Mouse (Mus musculus) kidney, adult 8-10 months (tissue): ENCODE results near the gene AW549877.
A peak's percentile ranks its signal among the peaks of the same experiment; 100 is the strongest.

Experiments used
- DNase-seq, 2 experiments: peaks; one replicate each; pipeline ENCODE4 v3.0.0; 2022

Gene AW549877

DNA sequence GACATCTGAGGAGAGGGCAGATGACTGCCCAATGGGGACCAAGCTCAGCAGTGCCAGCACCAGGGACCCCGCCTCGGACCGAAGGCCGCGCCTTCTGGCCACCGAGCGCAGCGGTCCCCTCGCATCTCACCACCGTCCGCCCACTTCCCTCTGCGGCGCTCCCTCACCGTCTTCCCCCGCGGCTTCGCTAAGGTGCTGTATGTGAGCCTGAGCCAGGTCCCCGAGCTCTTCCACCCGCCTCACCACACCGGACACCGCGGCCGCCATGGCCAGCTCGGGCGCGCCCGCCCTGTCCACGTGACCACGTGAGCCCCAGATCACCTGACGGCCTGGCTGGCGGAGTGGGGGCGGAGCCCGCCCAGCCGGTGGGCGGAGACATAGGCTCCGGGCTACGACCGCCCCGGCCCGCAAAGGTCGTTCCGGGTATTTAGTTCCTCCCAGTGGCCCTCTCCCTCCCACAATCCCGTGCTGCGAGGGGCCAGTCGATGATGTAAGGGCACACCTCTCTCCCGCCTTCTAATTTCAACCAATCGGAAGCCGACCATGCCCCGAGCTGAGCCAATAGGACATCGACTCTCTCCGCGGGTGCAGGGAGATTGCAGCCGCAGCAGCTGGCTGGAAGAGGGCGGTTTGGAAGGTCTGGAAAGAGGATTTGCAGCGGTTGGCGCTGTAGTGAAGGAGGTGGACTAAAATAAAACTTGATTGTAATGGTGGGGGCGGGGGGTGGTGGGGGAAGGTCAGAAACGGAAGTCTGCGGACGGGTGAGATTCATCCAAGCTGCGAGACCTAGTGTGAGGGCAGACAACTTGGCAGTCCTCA lies at the start of gene AW549877:
Gene AW549877 (minus strand): TSS at position 297 of the 819 bp plus-strand sequence.
- DNase-seq, result peak; percentile 99

DNA sequence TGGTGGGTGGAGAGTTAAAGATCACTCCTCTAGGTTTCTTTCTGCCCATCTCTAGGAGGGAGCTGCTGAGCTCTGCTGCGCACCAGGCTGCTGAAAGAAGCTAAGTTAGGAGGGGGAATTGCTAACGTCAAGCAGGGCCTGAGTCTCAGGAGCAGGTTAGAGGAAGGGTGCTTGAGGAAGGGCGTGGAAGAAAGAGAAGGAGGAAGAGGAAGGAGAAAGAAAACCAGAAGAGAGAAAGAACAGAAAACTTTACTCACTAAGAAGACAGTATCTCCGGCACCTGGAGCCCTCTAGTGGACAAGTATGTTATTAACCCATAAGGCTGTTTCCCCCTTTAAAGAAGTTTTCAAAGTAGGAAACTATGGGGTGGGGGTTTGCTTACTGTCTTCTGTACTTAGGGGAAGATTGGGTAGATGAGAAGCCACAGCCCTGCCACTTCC lies 47.5 kb upstream of the AW549877 start:
- DNase-seq, result no peak

DNA sequence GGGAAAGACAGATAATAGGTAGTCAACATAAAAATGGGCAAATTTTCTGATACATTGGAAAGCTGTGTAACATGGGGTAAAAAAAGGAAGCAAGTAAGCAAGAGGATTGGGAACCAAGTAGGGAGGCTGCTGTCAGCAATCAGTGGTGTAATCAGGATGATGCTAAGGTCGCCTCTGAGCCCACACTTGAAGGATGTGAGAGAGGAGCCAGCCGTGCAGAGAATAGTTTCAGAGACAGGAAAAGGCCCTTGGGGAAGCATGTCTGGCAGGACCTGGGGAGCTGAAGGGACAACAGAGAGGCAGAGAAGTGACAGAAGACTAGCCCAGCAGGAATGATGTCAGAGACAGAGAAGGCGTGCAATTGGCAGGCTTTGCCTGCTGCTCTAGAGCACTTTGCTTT lies 46.9 kb upstream of the AW549877 start:
- DNase-seq, result no peak

- peak in 1 of 2 experiments; percentile 50 for DNase-seq
Measured at GRCm38 (mm10) chr15:4033168-4034004, 37.8 kb upstream of the AW549877 start.

DNA sequence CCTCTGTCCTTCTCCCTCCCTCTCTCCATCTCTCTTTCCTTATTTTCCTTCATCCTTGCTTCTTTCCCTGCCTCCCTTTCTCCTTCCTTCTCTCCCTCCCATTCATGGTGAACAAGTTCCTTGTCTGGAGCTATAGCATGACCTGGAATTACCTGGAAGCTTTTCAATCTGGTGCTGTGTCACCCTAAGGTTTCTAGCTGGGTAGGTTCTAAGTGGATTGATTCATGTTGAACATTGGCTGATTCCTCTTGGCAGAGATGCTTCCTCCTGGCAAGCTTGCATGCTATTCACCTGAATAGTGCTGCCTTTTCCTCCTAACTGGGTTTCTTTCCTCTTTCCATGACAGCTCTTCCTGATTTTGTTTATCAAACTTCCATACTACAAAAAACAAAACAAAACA lies 33.4 kb upstream of the AW549877 start:
- peak in 1 of 2 experiments; percentile 57 for DNase-seq

DNA sequence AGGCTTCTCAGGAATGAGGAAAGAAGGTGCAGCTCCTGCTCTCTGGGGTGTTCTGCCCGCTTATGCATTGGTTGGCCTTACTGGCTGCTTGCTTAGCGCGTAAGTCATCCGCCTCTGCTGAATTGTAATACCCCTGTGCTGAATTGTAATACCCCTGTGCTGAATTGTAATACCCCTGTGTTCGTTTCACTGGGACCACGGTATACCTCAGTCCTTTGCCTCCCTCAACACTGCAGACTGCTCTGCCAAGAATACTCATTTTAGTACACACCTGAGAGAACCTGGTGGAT lies 32.8 kb upstream of the AW549877 start:
- peak in 1 of 2 experiments; percentile 37 for DNase-seq

GRCm38 (mm10) chr15:4027671-4028410 lies 32.3 kb upstream of the AW549877 start:
- DNase-seq, result peak; percentile 48 to 81

DNA sequence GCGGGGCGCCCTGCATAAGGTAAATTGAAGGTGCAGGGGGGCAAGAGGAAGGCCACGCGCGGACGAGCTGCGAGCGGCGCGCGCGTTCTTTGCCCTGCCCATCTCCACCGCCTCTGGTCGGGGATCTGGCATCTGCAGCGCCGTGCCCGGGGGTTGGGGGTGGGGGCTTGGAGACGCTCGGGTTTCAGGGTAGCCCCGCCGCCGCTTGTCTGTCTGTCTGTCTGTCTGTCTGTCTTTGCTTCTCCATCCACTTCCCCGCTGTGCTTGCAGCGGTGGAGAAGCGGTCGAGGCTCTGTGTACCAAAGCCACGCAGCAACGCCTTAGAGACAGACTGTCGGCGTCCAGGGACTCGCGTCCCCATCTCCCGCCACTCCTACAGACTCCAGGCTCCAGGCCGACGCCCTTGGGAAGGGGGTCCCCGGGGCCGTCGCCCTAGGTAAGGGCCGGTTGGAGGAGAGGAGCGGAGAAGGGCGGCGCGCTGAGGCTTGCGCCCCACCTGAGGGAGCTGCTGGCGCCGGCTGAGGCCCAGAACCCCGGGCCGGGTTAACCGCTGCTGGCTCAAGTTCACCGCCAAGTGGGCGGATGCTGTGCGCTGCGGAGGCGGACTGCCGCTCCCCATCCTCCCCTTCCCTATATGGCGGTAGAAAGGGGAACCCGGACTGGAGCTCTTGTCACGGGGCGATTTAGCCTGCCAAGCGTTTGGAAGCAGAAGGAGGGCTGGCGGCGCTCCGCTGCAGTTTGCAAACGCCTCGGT lies 31.5 kb upstream of the AW549877 start:
- peak; percentile 81 to 83 for DNase-seq

DNA sequence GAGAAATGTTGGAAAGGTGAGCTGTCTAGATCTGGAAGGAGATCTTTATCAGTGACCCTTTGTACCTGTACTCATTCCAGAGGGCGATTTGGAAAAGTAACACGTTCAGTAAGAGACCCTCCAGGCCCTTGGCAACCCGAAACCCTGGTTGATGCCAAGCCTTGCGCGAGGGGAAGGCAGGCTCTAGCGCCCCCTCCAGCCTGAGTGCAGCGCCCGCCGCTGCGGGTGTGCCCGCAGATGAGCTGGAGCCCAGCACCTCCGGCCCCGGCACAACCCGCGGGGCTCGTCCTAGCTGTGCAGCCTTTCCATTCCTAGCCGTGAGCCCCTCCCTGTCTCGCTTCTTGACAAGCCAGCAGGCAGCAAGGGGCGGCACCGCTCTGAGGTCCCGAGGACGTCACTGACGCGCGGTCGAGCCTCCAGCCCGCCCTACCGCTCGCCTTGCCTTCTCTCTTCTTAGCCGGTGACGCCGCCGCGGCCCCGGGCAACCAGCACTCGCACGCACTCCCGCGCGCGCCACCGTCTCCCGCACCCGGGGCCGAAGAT lies 30.8 kb upstream of the AW549877 start, which contains the start of gene Oxct1:
Gene Oxct1 (plus strand): TSS at position 153 of the 543 bp plus-strand sequence.
- DNase-seq, result peak; percentile 92 to 95

DNA sequence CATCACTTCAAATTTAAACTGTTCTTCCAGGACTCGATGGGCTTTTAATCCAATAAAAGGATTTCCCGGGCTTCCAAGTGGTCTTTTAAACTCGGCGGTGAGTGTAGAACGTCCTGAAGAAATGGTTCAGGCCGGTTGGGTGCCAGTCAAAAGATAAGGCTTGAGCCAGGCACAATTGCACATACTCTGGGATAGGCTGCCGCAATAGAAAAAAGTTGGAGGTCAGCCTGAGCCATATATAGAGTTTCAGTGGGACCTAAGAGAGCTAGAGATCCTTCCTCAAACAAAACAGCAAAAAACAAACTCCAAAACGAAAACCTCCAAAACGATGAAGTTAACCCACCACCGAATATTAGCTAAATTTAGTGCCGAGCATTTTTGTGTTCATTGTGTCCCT lies 30.0 kb upstream of the AW549877 start:
- no peak for DNase-seq

GRCm38 (mm10) chr15:4024726-4025507 lies 29.4 kb upstream of the AW549877 start:
- no peak for DNase-seq

GRCm38 (mm10) chr15:4023747-4024146 lies 28.2 kb upstream of the AW549877 start:
- DNase-seq, result no peak

GRCm38 (mm10) chr15:4020711-4021110 lies 25.2 kb upstream of the AW549877 start:
- DNase-seq, result no peak

GRCm38 (mm10) chr15:4013873-4014272 lies 18.3 kb upstream of the AW549877 start:
- DNase-seq, result no peak

- DNase-seq, result no peak
Measured at GRCm38 (mm10) chr15:4000536-4000935, 5.0 kb upstream of the AW549877 start.

- no peak for DNase-seq
Measured at GRCm38 (mm10) chr15:3999144-3999543, 3.6 kb upstream of the AW549877 start.

DNA sequence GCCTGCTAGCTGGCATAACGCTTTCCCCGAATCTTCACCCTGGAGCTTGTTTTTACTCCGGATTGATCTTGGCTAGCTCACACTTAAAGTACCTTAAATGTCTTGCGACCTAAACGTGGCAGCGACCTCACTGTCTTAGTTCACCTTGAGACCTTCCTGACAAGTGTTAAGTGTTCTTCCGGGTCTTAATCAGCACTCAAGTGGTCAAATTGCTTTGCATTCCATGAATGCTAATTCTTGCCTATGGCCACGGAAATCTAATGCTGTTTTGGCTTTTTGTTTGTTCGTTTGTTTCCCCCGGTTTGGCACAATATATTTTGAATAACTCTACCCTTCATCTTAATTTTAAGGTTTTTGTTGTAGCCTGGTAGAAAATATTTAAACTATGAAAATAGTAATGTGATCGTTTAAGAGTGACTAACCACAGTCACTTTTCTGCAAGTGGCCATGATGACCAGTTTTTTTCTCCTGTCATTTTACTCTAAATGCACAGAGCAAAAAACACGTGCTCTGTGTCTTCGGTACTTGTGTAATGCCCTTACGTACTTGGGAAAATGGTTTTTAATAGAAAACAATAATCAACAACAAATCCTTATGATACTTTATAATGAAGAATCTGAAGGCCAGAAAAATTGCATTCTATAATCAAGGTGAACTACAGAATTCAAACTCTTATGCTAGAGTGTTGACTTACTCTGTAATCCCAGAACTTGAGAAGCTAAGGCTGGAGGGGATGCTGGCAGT lies 895 bp upstream of the AW549877 start:
- DNase-seq, result no peak

DNA sequence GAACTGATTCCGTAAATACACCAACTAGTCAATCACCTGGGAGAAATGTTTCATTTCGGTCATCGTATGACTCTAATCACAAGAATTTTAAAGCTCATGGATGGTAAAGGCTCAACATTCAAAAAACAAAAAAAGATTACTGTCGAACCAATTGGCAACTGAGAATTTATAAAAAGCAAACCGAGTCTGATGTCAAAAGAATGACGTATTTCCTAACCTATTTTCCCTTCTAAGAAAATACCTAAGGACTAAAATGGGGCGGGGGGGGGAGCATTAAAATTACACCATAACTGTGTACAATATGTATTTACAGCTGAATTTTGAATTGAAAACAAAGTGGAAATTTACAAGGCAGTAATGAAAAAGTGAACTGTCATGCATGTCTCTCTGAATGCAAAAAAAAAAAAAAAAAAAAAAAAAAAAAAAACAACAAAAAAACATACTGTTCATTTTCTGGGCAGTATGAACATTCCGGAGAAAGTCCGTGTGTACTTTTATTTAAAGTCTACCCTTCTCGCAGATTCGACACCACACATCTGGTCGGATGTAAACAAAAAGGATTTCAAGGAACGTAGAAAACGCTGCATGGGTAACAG lies 594 bp downstream of the AW549877 start:
- DNase-seq, result no peak

DNA sequence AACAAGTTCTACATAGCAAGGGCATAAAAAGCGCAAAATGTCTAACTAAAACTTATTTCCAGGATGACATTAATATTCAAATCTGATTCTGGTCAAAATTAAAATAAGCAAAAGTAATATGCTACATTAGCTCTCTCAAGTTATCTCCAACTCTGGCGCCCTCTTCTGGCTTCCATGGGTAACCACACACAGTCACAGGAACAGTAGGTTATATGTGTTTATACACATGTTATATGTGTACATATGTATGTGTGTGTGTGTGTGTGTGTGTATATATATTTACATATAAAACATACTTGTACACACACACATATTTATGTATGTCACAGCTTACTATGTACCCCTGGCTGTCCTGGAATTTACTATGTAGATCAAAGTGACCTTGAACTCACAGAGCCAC lies 7.6 kb downstream of the AW549877 start:
- DNase-seq, result peak in 1 of 2 experiments; percentile 24

DNA sequence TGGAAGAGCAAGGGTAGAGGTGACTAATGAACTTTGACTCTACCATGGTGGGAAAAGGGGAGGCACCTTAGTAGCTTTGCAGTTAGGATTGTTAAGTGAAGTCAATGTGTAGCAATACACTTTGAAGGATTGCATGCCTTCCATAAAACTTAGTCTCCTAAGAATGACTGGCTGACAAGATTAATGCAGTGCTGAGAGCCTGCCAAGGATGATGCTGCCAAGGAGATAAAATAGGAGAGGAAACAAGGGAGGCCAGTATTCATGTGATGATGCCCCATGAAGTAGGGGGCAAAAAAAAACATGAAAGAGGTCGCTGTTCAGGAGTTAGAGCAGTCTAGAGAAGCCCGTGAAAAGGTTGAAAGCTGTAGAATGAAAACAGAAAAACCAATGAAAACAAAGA lies 10.7 kb downstream of the AW549877 start:
- no peak for DNase-seq
